Mouse (Mus musculus) fat pad, adult 2 months (tissue): ENCODE data around the gene Alkbh4.
A peak's percentile ranks its signal among the peaks of the same experiment; 100 is the strongest.
"Not testable (repeated sequence)": the region's sequence is repeated elsewhere in the genome, so short reads cannot be mapped to it uniquely, and the experiment has no call there.

Experiments used
- DNase-seq: peaks from one replicate; pipeline ENCODE4 v3.0.0-alpha.2; 2011; ENCODE audit warnings: low read depth, low spot score; ENCODE audit errors: extremely low read depth

The Alkbh4 gene

DNA sequence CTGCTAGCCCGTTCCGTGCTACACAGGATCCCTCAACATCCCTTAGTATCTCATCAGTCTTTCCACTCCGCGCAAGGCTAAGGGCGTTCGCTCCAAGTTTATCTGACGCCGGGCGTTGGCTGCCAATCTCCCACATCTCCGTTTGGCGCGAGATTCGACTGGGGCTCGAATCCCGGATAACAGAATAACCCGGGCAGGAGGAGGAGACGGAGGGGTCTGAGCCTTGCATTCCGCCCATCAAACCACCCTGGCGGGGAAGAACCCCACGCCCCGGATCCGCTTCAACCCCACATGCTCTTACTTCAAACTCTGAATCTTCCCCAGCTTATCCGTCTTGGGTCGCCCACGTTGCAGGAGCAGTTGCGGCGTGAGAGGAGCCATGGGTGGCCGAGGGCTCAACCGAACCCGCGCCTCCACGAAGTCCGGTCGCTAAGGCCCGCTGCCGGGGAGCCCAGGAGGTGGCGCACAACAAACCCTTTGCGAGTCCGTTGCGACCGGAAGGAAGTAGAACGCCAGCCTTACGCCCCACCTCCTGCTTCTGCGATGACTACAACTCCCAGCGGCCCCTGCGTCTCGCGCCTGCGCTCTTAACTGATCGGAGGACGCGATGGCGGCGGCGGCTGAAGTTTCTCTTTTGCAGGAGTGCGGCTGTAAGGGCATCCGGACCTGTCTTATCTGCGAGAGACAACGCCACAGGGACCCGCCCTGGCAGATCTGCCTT is at the start of gene Alkbh4, which contains the start of gene Lrwd1:
Alkbh4 (plus strand) TSS at position 576 of the 721 bp plus-strand sequence.
Lrwd1 (minus strand) TSS at position 504 of the 721 bp plus-strand sequence.
- DNase-seq: peak; percentile 54

DNA sequence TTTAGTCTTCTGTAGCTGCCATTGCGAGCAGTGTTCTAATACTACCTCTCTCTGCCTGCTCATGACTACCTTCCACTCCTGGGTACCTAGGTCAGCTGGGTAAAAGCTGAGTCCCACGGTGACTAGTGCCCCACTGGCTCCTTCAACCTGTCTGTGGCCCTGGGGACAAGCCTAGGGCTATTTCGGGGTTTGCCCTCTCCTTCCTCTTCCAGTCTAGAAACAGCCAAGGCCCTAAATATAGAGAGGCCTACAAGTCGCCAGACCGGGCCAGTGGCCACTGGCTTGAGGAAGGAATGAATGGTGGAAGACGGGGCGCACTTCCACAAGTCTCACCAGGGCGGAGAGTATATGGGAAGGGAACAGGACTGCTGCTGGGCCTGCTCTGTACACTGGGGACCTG is 49.7 kb upstream of the Alkbh4 start:
- no peak for DNase-seq

DNA sequence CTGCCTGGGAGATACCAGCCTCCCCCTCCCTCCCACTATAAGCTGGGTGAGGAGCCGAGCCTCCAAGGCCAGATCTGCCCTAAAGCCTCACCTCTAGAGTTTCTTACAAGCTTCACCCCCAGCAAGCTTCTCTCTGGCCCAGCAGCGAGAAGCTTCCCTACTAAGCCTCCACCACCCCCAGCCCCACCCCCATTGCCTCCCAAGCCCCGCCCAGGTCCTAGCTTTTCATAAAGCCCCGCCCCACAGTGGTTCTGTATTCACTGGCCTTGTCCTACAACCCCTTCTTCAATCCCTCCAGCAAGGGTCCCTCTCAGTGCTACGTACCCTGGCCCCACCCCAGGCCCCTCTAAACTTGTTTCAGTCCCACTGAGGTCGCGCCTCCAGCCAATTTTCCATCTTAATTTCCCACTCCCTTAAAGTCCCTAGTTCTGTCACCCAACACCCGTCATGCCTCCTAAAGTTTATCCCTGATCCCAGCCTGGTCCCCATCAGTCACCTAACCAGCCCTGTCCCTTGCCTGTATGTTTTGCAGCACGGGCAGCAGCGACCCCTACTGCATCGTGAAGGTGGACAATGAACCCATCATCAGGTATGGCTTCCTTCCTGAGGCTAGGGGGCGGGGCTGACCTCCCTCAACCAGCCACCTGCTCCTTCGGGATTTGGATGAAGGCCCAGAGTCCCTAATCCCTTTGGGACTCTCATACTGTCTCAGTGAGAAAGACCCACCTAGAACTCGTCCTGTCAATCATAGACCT is 46.9 kb upstream of the Alkbh4 start:
- DNase-seq: no peak

DNA sequence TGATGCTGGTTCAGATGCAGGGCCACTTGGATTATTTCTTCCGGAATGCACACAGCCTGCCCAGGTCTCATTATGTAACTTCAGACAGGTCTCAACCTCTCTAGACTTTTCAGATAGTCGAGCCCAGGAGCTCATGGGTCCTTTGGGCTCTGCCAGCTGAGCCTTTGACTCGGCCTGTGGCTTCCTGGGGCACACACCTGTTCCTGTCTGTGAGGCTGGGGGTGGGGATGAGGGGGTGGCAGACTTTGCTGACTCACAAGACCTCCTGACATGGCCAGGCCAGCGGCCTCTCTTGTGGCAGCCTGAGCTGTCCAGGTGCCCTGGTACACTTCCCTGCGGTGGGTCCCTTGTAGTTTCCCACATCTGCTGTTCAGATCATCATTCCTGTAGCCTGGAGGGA is 44.0 kb upstream of the Alkbh4 start:
- DNase-seq: no peak

DNA sequence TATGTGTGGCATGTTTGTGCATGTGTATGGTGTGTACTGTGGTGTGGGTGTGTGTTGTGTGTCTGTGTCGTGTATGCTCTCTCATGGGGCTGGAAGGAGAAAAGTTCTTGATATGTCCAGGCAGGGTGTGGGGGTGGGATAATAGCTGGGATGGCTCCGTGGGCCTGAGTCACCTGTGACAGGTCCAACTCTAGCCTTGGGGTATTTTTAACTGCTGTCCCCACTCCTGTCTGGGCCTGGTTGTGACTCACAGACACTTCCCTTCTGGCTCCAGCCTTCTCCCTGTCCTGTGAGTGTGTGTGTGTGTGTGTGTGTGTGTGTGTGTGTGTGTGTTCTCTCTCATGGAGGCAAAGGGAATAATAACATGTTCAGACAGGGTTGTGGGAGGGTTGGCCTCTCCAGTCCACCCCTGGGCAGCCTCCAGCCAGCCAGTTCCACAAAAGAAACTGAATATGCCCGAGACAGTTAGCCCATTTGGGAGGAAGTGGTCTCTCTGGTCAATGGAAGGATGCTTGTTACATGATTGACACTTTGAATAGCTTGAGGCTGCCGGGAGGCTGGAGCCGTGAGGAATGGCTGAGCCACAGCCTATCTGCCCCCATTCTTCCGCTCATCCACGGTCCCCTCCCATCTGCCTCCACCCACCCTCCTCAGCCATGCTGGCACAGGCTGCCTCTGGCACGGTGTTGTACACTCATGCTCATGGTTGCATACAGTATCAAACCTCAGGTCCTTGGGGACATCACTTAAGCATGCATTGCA is 41.5 kb upstream of the Alkbh4 start:
- DNase-seq: no peak

DNA sequence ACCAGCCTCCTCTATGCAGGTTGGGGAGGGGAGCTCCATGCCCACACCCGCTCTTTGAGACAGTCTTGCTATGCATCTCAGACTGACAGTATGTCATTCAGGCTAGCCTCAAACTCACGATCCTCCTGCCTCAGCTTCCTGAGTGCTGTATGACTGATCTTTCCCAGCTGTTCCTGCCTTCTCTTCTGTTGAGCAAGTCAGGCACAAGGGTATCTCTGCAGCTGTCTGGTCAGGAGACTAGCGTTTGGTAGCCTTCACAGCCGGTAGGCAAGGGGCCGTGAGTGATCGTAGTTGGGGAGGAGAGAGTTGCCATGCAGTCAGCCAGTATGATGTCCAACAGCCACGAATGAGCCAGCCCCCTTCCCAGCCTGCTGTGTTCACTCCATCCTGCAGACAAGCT is 40.9 kb upstream of the Alkbh4 start:
- no peak for DNase-seq

DNA sequence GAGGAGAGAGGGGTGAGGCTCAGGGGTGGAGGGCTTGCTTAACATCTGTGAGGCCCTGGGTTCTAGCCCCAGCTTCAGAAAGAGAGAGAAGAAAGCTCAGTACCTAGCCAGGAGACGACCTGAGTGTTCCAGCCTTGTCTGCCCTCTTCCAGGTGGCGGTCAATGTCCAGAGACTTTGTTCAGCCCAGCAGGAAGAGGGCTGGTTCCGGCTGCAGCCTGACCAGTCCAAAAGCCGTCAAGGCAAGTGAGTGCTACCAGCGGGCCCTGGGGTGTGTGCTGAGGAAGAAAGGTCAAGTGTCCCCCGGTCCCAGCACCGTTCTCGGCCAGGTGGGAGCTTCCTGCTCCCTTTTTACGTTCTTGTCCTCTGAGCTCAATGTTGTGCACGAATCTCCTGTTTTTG is 37.4 kb upstream of the Alkbh4 start:
- no peak for DNase-seq

DNA sequence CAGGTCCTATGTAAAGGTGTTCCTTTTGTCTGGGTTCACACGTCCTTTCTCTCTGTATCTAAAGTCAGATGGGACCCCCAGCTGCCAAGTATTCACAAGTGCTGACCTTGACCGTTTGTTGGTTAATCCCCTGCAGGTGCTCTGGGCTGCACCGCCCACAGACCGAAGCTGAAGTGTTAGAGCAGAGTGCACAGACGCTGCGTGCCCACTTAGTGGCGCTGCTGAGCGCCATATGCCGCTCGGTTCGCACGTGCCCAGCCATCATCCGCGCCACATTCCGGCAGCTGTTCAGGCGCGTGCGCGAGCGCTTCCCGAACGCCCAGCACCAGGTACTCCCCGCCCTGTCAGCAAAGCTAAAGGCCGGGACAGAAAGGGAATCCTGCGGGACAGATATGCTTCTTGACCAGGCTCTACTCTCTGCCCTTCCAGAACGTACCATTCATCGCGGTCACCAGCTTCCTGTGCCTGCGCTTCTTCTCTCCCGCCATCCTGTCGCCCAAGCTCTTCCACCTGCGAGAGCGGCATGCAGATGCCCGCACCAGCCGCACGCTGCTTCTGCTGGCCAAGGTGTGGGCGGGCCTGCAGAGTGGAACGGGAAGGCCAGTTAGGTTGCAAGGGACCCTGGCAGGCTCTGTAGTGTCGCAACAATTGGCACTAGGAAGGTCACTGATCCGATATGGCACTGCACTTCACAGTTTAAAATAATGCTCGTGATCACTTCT is 33.7 kb upstream of the Alkbh4 start:
- DNase-seq: no peak

DNA sequence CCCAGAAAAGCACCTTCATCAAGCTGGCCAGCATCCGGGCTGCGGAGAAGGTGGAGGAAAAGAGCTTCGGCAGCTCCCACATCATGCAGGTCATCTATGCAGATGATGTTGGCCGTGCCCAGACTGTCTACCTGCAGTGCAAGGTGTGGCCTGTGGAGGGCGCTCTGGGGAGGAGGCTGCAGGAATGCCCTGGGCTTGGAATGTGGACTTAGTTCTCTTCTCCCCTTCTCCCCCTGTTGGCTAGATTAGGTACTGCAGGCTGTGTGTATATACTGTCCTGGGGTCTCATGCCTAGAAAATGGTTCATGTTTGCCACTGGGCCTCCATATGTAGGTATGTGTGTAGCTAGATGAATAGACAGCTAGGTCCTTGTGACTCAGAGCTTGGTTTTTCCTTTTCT is 31.4 kb upstream of the Alkbh4 start:
- DNase-seq: no peak

DNA sequence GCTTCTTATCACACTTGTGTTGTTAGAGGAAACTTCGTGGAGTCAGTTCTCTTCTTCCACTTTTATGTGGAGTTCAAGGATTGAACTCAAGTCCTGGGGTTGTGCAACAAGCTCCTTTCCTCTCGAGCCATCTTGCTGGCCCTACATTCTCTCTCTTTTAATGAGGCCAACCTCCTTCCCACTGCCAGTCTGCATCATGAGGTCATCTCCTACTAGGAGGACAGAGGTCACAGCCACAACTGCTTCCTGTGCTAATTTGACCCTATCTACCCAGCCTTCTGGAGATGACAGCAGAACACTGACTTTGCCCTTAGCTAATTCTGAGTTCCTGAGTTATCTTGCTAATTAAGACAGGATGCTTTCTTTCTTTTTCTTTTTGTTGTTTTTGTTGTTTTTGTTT is 27.5 kb upstream of the Alkbh4 start:
- no peak for DNase-seq

DNA sequence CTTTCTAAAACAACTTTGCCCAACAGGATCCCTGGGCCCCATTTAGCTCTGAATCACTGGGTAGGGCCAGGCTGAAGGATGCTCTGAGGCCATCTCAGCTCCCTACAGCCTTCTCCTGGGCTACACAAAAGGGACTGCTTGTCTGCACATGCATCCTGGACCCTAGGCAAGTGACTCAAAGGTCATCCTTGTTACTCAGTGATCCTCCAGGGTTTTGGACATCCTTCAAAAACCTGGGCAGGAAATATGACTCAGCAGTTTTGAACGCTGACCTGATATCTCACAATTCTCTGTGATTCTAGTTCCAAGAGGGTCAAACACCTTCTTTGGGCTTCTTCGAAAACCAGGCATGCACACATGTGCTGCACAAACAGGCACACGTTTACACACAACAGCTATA is 26.9 kb upstream of the Alkbh4 start:
- DNase-seq: no peak

DNA sequence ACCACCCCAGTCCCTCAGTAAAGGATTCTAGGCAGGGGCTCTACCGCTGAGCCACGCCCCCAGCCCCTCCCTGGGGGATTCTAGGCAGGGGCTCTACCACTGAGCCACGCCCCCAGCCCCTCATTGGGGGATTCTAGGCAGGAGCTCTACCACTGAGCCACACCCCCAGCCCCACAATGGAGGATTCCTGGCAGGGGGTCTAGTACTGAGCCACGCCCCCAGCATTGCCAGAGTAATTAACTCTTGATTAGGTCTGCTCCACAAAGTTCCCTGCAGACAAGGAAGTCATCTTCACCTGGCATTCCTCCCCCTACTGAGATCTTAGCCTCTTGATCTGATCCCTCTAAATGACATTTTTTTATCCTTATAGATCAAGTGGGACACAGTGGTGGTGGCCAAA is 22.4 kb upstream of the Alkbh4 start:
- not testable (repeated sequence) for DNase-seq

DNA sequence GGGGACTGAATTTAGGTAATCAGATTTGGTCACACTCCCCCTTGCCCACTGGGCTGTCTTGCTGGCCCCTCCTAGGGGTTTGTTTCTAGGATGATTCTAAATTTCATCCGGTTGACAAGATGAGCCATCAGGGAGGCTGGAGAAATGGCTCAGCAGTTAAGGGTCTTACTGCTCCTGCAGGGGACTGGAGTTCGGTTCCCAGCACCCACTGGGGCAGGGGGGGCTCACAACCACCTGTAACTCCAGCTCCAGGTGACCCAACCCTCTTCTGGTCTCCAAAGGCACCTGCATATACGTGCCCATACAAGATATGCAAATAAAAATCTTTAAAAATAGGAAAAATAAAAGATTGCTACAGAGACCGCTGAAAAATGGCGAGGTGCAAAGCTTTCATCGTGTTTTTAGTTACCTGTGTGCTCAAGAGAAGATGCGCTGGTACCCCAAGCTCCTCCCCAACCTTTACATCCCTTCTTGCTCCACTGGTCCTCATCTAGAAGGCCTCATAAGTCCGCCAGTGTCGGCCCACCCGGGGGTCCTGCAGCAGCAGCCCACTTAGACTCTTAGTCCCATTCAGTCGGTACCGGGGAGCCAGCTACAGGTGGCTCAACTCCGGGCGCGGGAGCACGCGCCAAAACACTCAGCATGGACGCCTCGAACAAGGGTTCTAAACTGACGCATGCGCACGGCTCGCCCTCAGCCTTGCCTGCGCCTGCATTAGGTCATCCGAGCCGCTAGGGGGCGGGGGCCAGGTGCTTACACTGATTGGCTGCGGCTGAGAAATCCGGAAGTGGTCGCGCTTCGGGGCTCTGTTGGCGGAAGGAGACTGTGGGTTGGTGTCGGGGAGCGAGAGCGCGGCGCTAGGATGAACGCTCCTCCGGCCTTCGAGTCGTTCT is 19.8 kb upstream of the Alkbh4 start, which contains the start of gene Polr2j:
Polr2j (plus strand) TSS at position 741 of the 893 bp plus-strand sequence.
- DNase-seq: no peak

DNA sequence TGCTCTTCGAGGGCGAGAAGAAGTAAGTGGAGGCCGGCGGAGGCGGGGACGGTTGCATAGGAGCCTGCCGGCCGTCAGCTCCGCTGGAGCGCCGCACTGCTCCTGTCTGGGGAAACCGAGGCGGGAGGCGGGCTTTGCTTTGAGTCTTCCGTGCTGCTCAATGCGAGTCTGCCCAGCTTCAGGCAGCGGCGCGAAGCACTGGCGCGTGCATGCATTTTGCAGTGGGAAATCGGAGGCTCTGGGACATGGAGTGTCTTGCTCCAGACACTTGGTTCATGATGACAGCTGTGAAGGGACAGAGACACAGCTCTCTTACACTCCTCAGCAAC is 19.2 kb upstream of the Alkbh4 start:
- no peak for DNase-seq

DNA sequence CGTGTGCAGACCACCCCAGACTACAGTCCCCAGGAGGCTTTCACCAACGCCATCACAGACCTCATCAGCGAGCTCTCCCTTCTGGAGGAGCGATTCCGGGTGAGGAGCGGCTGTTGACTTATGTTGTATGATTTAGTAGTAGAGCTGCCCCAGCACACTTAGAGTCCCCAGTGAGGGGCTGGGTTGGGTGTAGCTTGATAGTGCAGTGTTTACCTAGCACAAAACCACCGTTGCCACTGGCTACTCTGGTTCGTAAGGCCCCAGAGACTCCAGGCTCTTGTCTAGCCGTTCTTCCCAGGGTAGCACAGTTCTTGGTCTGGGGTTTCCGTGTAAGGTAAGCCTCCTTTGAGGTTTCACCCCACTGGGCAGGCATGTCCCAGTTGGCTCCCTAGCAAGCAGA is 13.8 kb upstream of the Alkbh4 start:
- no peak for DNase-seq

DNA sequence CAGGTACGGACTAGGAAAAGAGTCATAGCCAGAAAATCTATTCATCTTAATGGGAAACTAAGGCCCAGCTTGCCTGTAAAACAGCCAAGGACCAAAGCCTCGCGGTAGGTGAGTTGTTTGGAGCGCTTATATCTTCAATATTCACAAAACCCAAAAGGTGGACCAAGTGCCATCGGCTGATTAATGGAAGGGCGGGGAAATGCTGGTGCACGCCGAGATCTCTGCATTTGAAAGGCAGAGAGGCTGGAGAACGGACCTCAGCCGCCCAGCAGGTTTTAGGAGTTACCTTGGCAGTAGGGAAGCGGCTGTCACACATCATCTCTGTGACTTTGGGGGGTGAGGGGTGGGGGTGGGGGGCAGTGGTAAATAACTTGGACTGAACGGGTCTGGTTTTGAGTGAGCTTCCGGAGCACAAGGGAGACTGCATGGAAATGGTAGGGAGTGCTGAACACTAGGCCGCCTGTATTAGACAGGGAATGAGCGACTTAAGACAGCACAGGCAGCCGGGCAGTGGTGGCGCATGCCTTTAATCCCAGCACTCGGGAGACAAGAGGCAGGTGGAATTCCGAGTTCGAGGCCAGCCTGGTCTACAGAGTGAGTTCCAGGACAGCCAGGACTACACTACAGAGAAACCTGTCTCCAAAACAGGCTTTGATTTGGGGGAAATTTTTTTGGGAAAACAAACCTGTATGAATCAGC is 495 bp downstream of the Alkbh4 start:
- no peak for DNase-seq

DNA sequence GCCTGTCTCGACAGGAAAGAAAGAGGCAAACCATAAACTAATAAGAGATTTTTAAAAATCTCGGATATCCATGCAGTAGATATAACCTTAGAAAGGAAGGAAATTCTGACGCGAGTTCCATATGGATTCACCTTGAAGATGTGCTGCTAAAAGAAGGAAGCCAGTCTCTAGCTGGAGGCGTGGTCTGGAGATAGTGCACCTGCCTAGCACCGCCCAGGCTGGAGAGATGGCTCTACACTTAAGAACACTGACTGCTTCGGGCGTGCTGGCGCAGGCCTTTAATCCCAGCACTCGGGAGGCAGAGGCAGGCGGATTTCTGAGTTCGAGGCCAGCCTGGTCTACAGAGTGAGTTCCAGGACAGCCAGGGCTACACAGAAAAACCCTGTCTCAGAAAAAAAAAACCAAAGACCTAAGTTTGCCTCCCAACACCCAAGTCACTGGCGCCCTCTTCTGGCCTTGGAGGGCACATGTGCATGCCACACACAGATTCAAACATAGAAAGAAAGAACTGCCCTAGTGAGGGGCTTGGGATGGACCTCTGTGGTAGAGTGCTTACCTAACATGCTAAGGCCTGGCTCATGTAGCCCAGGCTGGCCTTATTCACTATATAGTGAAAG is 1.8 kb downstream of the Alkbh4 start:
- no peak for DNase-seq

DNA sequence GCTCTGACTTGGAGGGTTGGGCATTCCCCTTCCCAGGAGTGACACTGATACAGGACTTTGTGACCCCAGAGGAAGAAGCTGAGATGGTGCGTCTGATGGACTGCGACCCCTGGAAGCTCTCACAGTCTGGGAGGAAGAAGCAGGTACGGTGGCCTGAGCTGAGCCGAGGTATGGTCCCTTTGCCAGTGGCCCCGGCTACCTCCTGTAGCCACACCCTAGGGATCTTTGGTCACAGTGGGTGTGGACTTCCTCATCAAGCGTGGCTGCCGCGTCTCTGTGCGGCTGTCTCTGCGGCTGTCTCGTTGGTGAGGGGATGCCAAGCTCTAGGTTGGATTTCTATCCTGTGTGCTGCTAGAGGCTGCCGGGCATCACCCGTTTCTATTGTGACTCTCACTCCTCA is 3.4 kb downstream of the Alkbh4 start:
- DNase-seq: no peak

DNA sequence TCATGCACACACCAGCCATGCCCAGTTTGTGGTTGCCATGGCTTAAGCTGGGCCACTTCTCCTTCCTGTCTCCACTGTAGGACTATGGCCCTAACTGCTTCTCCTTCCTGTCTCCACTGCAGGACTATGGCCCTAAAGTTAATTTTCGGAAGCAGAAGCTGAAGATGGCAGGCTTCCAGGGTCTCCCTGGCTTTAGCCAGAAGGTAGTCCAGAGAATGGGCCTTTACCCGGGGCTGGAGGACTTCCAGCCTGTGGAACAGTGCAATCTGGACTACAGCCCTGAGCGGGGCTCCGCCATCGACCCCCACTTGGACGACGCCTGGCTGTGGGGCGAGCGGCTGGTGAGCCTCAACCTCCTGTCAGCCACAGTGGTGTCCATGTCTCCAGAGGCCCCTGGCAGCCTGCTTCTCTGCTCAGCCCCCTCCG is 4.1 kb downstream of the Alkbh4 start:
- no peak for DNase-seq
